Mouse (Mus musculus): ENCODE data around the gene Mxi1.

DNA sequence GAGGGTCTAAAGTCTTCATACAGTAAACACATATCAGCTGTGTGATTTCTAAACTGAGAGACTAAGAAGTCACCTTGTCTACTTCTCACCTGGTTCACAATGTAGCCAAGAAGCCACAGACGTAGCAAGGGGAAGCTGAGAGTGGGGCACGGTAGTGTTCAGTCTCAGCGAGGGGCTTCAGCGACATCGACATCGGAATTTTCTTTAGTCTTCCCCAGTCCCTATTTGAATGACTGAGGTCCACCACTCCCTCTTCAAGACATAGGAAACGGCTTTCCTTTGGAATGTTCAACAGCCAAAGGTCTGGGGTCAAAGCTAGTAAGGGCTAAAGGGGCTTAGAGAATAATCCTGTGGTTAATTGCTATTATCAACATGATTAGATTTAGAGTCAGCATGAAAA lies 48.3 kb upstream of the Mxi1 start:
- TF ChIP-seq CTCF (IDR thresholded peaks at IDR 0.05; ENCODE audit: extremely low read depth, insufficient read depth, insufficient read length, insufficient replicate concordance) (no peak), POLR2A (IDR thresholded peaks at IDR 0.05; ENCODE audit: low read depth, low read length) (no peak)

Measured in spleen, adult 2 months (tissue).